In genomic region chr17:26089905-26090632, GRCm38 (mm10) we compare ENCODE assay signal across 8 mouse cellular contexts. TPM values are rescaled to one million over a fixed set of nuclear protein-coding genes. Genes with fewer than 3 reads are reported as not detected.
DNase-seq lines count a peak whose midpoint lies in the region; ATAC-seq lines count a peak whose summit lies in the region.

Decr2 (minus strand) TSS chr17:26090337.

- intact Hi-C loops in gastrocnemius, postnatal 14 days (cut with DNase I; ENCODE audit: low total_unique reads) = loop anchor here (2.0 kb wide), 1 partner anchor 49 kb away; no protein-coding TSS in a partner anchor
- intact Hi-C loops in left cerebral cortex, postnatal 10 days (cut with DNase I) = loop anchor here (2.0 to 5.0 kb wide), 2 partner anchors 49 to 78 kb away; no protein-coding TSS in a partner anchor

- peak; percentile 67 for ATAC-seq in inflammation-experienced regulatory T-cells, adult 6 months
- ATAC-seq in megakaryocyte-erythroid progenitor cell, adult 5-6 weeks (replicated peaks; ENCODE audit: low FRiP score, low TSS enrichment, poor library complexity, severe bottlenecking) = peak; percentile 84

- DNase-seq in adrenal gland, adult (ENCODE audit: inconsistent age in 2 of 2, low spot score in 1 of 2) = peak; percentile 94 to 97
- DNase-seq in embryo, embryonic 10.5 days (ENCODE audit: low spot score) = peak; percentile 96
- peak; percentile 86 for DNase-seq in gastrocnemius, postnatal 14 days
- DNase-seq in left cerebral cortex, postnatal 10 days (ENCODE audit: extremely low spot score in 1 of 2, low spot score in 2 of 2) = peak; percentile 86 to 91
- peak; percentile 87 for DNase-seq in right cerebral cortex, postnatal 25 days
- DNase-seq in urinary bladder, postnatal 4 days (ENCODE audit: low spot score in 2 of 2) = peak; percentile 87 to 89

RNA-seq across cellular contexts. Expression of gene Decr2, which starts in this region (rescaled TPM):
- 1 to 10 TPM; 4.0 to 4.5 TPM for total RNA-seq in gastrocnemius, postnatal 14 days (2021)
- polyA plus RNA-seq in inflammation-experienced regulatory T-cells, adult 6 months (2017; shearing (Covaris generic)) = 10 to 100 TPM; 14.2 to 26.5 (median 21.7) TPM
- 10 to 100 TPM; 25.2 to 27.2 TPM for total RNA-seq in left cerebral cortex, postnatal 10 days (2021)
- 6.8 and 7.7 TPM in 2 replicates for total RNA-seq in megakaryocyte-erythroid progenitor cell, adult 5-6 weeks (2014; fragmentation: Nextera tagmentation)
- total RNA-seq in megakaryocyte-erythroid progenitor cell, adult 5-6 weeks (2017) = 5.6 and 7.8 TPM in 2 replicates

Comparison
In these comparisons a context has a peak if more than half of its experiments do, and no peak if none do; other contexts are left out.
1. Peak in every context shown above with its lines: DNase-seq and ATAC-seq.